Mouse (Mus musculus) megakaryocyte-erythroid progenitor cell, adult 5 weeks (primary cell): ENCODE measurements around the gene Phldb2. TPM values are rescaled to one million over a fixed set of nuclear protein-coding genes. Genes with fewer than 3 reads are reported as not detected.

ENCODE experiments used
- polyA plus RNA-seq: library from polyadenylated mRNA; stranded (reverse); fragments of >175 nt; gene quantifications from 2 replicates; pipeline ENCODE4 v1.2.3, GENCODE M21; 2012

The Phldb2 gene
- 0.66 and 0.73 TPM in 2 replicates for polyA plus RNA-seq

DNA sequence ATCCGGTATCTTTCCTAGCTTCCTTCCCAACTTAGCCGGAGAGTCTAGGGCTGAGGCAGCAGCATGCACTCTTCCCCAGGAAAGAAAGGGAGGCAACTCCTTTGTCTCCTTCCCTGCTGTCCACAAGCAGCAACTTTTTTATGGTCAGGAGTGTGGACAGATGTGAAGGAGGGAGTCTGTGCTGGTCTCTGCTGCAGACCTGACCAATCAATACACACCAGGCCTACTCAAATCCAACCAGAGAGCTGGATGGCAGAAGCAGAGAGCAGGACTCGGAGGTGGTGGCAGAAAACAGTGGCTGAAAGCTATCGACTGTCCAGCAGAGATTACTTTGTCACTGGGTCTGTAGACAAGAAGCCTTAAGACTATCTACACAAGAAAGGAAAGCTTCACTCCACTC is at the start of gene Phldb2:
Phldb2 (minus strand) TSS at position 205 of the 400 bp plus-strand sequence.

DNA sequence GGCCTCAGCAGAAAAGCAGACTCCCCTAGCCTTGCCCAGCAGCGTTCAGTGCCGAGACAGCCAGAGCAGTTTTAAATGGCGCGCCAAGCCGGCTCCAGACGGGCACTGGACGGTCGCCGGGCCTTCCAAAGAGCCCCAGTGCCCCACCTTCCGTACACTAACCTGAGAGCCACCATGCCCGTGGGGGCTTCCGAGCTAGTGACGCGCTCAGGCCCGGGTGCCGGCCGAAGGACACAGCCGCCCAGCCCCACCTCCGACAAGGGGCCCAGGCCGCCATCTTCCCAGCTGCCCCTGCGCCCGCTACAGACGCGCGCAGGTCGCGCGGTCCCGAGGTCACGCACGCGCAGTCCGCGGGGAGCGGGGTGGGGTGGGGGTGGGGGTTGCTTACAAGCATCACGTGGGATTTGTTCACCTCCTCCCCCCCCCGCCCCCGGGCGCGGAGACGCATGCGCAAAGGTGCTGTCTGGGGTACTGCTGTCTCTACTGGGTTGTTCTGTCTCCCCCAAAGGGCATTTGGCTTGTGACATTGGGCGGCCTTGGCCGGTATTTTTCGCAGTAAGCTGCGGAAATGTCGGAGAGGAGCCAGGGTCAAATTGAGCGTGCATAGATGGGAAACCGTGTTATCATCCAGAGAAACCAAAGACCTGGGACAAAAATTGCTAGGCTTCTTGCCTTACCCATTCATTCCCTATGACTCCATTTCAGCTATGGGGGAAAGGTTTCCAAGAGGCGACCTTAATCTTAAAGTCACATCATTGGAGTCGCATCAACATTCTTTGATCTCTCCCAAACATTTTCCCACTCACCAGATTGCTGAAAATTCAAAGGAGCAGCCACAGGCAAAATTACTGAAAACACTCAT is 210.6 kb downstream of the Phldb2 start, which contains the start of gene Abhd10:
Abhd10 (minus strand) TSS at position 341 of the 862 bp plus-strand sequence.

DNA sequence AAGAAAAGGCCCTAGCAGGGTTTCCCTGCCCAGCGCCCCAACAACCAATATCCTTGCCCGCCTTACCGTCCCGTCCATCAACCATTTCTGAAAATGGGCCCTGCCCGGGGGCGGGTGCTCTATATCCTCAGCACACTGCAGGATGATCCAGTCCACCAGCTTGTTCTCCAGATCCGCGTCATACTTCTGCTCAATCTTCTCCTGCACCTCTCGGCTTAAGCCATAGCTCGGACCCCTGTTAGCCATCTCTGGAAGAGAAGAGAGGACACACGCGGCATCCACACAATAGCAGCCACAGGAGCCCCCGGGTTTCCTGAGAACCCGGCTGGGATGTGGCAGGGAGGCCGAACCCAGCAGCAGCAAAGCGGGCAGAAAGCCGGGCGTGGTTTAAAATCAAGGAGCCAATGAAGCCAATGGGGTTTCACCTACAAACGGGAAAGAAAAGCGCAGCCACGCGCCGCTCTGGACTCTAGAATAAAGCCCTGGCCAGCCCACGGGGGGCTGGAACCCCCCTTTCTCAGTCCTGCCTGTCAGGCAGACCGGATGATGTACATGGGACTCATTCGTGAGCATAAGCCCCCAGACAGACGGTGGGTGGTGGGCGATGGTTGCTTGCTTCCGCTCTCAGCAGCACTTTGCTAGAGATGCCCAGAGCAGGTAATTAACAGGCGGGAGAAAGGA is 229.2 kb downstream of the Phldb2 start, which contains the start of gene Tagln3:
Tagln3 (minus strand) TSS at position 548 of the 681 bp plus-strand sequence.

Other genes starting within 250 kb of the Phldb2 start
- gene Tagln3, start 229.0 kb downstream of the Phldb2 start, polyA plus RNA-seq: not detected in 2 replicates
- 6.6 and 8.6 TPM in 2 replicates for gene Abhd10, start 210.6 kb downstream of the Phldb2 start, polyA plus RNA-seq
- 0.29 and 0.30 TPM in 2 replicates for gene Plcxd2, start 56.6 kb upstream of the Phldb2 start, polyA plus RNA-seq
- 0.26 and 0.42 TPM in 2 replicates for gene Cd96, start 166.7 kb upstream of the Phldb2 start, polyA plus RNA-seq
- 25.3 and 36.7 TPM in 2 replicates for gene Gm4737, start 201.5 kb upstream of the Phldb2 start, polyA plus RNA-seq